Mouse (Mus musculus): ENCODE measurements around the gene Zfyve21.

Zfyve21 gene

DNA sequence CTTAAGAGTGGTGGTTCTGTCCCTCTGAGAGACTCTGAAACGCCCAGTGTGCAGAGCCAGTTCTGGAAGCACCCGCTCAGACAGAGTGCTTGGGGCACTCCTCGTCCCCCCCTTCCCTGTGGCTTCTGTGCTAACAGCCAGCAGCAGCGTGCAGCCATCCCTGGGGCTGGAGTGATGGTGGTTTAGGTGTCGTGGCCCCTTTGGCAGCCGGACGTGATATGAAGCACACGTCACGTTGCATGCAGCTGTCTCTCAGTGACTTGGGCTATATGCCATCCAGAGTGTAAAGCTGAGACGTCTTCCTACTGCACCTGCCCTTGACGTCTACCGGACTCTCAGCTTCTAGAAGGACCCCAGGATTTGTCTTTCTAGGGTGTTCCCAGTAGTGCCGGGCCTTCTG is 15.5 kb upstream of the Zfyve21 start:
- in situ Hi-C loops (cut with MboI; ENCODE audit: low sequenced_read_pairs) = no loop called here

DNA sequence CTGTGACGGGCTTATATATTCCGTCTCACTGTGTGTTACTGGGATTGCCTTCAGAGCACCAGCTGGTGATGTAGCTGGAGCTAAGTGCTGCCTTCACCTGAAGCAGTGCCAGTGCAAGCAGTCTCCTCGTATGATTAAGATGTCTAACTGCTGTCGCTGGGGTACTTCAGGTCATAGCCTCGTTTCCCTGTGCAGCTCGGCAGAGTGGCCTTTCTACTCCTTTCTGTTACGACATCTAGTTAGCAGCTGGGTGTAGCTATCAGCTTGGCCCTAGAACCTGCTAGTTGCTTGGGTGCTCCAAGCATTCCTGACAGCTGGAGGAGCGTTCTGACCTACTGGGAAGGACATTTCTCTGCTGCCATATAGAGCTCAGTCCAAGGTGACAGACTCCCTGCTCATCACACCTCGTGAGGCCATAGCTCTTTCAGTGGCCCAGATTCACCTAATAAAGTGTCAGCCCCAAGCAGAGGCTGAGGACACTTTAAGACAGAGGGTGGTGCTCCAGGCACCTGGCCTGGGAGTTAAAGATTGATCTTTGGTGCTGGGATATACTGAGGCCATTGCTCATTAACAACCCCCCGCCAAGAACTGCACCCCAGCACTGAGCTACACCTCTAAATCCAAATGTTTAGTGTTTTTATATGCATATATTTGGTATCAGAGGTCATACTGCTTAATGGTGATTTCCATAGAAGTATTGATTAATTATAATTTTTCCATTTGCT is 13.3 kb upstream of the Zfyve21 start:
- in situ Hi-C loops (cut with MboI; ENCODE audit: low sequenced_read_pairs) = no loop called here

DNA sequence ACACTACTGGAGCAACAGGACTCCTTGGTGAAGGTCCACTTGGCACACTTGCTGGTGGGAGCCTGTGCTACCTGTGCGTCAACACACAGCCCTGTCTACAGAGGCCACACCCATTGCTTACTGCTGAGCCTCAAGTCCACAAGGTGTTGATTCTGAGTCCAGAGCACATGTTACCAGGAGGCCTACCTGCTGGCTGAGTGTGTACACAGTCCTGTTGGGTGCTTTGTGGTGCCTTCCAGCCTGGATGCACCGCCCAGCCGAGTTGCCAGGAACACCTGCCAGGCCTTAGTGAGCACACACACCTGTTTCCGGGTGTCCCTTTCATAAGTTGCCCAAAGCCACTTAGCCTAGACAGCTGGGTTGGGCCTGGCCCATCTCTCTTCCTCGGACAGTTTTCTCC is 10.4 kb upstream of the Zfyve21 start:
- in situ Hi-C loops (cut with MboI; ENCODE audit: low sequenced_read_pairs) = no loop called here

DNA sequence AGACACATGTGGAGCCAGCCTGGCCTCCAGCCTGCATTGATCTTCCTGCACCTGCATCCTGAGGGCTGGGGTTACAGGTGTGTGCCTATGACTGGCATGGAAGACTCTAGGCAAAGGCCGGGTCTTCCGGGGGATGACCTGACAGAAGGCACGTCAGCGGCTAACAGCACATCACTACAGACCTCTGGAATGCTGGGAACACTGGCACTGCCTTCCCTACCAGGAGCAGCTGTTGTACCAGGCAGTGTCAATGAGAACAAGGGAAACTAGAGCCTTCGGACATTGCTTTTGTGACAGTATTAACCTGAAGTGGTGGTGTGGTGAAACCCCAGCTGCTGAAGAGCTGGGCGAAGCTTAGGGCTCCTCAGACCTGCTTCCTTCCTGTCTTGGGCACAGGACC is 5.2 kb upstream of the Zfyve21 start:
- in situ Hi-C loops (cut with MboI; ENCODE audit: low sequenced_read_pairs) = no loop called here

DNA sequence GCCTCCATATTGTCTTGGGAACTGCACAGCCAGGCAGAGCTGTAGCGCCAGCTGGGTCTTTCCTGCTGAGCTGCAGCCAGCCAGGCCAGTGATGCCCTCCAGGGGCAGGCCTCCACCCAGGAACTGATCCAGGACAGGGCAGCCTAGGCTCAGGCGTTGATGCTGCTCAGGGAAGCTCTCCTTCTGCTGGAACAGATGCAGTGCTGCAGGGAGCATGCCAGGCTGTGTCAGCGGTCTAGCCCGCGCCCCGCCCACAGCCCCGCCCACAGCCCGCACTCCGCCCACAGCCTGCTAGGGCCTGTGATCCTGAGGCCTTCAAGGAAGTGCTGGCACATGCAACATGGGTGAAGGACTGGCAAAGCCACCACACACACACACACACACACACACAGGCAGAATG is 4.2 kb upstream of the Zfyve21 start:
- in situ Hi-C loops (cut with MboI; ENCODE audit: low sequenced_read_pairs) = no loop called here

DNA sequence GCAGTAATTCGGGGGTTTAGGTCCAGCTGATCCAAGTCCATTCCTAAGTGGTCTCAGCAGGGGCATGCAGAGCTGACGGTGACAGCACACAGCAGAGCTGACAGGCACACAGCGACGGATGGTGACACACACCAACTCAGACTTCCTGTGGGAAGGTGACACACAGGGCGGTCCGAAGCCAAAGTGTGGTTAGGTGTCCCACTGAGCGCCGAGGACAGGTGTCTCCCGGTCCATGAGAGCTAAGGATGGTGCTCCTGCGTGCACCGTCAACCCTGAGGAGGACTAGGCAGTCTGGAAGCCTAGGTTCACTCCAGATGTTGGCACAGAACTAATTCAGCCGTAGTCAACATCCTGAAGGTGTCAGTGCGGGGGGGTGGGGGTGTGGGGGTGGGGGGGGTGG is 1.9 kb upstream of the Zfyve21 start:
- in situ Hi-C loops (cut with MboI; ENCODE audit: low sequenced_read_pairs) = no loop called here

DNA sequence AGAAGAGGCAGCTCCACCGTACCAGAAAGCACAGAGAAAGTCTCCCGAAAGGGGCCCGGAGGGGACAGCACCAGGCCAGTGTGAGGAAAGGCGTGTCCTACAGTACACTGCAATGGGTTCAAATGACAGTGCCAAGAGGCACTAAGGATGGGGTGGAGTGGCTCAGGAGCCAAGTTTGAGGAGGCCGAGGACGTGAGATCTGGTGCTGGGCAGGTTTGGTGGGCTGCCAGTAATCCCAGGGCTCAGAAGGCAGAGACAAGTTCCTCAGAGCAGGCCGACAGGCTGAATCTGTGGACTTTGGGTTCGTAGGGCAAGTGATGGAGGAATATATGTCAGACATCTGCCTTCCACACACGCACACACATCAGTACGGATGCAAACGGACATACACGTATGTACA is 1.4 kb upstream of the Zfyve21 start:
- in situ Hi-C loops (cut with MboI; ENCODE audit: low sequenced_read_pairs) = no loop called here

DNA sequence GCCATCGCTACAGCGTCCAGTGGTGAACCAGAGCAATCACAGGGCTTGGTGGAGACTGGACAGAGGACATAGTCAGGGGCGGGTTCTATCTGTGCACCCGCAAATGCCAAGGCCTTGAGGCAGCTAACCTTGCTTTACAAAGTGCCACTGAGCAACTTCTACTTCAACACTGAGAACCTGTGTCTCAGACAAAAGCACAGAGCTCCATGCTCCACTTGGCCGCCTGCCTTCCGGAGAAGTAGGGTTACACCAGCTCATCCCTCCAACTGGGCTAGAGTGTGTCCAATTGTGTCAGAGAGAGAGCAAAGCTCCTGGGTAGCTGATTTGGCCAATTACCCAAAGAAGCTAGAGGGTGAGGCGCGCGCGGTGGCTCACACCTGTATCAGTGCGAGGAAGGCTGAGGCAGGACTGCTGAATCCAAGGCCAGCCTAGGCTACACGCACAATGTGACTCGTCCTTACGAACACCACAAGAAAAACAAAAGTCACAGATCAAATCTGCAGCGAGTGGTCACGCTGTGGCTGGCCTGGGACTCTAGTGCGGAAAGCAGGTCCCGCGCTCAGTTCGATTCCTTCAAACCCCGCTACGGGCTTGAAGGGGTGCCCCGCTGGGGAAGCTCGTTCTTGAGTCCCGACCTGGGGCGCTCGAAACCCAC is 732 bp upstream of the Zfyve21 start:
- in situ Hi-C loops (cut with MboI; ENCODE audit: low sequenced_read_pairs) = no loop called here

DNA sequence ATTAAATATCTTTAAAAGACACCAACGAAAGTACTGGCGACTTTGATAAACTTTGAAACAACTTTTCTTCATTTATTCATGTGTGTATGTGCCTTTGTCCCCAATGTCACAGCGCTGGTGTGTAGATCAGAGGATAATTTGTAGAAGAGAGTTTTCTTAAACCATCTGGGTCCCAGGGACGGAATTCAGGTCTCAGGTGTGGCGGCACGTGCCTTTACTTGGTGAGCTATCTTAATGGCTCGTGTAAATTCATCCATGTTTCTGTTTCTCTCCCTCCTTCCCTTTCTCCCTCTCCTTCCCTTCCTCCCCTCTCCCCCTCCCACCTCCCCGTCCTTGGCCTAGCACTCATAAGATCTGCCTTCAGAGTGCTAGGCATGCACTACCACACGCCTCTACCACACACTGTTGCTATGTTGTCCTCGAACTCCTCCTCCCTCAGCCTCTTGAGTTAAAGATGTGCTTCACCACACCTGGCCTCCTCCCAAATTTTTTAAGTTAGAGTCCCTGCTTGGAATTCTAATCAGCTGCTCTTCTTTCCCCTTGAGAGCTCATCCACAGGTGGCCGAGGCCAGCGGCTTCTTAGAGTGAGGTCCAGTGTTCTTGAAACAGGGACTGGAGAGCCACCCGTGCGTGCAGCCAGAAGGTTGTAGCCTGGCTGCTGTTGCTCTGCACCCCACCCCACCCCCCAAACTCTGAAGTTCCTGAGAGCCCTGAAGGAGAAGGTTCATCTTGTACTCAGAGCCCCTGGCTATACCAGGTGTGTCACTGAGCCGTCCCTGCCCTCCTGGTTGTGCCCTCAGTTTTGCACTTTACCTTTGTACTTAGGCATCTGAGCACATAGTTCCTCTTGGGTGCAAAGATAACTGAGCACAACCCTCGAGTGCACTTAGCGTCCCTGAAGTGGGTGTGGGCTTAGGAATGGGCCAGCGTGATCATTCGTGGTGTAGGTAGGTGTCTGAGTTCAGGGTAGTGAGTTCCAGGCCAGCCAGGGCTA is 1.1 kb downstream of the Zfyve21 start:
- in situ Hi-C loops (cut with MboI; ENCODE audit: low sequenced_read_pairs) = no loop called here

DNA sequence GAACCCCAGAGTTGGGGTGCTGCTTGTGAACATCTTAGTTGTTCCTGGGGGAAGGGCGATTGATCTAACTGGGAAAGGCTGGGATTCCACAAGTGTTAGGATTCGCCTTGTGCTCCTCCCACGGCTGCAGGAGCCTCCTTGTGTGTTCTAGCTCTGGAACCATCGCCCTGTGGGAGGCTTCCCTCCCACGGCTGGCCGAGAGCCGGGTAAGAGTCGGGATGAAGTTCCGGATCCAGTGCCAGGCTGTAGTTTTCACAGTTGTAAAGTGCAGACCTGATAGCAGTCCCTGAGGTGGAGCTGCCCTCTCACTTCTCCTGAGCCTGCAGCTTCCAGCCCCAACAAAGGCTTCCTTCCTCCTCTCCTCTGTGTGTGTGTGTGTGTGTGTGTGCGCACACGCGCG is 2.6 kb downstream of the Zfyve21 start:
- in situ Hi-C loops (cut with MboI; ENCODE audit: low sequenced_read_pairs) = no loop called here

DNA sequence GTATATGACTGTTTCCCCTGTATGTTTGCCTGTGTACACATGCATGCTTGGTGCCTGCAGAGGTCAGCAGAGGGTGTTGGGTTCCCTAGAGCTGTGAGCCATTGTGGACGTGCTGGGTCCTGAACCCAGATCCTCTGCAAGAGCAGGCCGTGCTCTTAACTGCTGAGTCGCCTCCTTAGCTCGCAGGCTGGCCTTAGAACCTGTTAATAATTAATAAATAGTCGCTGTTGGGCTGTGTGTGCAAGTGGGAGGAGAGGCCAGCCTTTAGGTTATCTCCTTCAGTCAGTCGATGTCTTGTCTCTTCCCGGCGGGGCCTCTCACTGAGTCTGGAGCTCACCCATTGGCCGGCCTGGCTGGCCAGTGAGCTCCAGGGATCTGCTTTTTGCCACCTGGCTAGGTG is 3.0 kb downstream of the Zfyve21 start:
- in situ Hi-C loops (cut with MboI; ENCODE audit: low sequenced_read_pairs) = no loop called here

DNA sequence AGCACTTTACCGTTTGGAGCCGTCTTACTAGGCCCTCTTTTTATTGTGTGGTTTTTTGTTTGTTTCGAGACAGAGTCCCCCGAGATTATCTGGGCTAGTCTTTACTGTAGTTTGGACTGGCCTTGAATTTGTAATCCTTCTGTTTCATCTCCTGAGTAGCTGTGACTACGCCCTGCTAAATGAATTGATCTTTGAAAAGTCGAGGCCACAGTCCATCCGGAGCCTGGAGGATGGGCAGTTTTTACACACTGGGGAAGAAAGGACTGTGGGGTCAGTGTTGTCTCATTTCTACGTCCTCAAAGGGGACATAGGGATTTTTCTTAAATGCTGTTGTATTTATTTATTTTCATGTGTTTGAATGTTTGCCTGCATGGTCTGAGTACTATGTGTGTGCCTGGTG is 4.0 kb downstream of the Zfyve21 start:
- in situ Hi-C loops (cut with MboI; ENCODE audit: low sequenced_read_pairs) = no loop called here

DNA sequence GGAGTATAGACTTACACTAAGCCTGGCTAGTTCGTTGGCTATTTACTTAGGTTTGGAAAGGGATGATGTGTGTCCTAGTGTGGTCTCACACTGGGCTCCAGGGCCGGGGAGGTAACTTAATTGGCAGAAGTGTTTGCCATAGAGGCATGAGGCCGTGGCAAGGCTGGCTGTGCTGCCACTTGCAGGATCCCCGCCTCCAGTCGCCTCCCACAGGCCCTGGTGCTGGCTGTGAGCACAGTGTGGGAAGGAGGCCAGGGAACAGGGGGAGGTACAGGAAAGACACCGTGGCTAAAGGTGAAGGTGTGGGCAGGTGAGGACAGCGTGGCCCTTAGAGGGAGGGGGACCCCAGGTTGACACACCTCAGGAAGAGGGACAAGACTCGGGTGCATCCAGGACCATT is 6.0 kb downstream of the Zfyve21 start:
- in situ Hi-C loops (cut with MboI; ENCODE audit: low sequenced_read_pairs) = no loop called here

DNA sequence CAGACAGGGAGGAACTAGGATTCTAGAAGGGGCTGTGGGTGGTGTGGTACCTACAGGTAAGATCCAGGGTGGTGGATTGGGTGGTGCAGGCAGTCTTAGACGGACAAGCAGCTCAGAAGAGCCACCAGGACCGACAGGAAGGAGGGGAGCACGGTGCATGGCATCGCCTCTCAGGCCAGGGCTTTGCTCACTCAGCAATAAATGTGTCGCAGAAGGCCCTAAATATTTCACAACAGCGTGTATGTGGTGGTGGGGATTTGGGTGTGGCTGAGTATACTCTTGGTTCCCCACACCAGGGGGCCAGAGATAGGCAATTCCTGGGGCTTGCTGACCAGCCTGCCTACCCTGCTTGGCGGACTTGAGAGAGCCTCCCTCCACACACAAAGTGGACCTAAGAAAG is 6.7 kb downstream of the Zfyve21 start:
- in situ Hi-C loops (cut with MboI; ENCODE audit: low sequenced_read_pairs) = no loop called here

DNA sequence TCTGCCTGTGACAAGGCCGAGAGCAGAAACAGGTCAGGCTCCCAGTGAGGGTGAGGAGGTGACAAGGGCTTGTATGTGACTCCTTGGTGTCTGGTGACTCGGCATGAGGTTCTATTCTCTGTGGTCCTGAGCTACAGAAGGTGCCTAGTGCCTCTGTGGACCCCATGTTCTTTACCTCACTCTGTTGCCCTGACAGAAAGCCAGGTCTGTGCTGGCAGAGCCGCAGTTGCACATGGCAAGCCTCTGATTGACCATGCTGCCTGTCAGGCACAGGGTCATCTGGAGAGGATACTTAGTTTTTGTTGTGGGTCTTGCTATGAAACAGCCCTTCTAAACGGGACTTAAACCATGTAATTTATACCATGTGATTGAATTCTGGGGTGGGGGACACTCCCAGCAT is 8.0 kb downstream of the Zfyve21 start:
- in situ Hi-C loops (cut with MboI; ENCODE audit: low sequenced_read_pairs) = no loop called here

DNA sequence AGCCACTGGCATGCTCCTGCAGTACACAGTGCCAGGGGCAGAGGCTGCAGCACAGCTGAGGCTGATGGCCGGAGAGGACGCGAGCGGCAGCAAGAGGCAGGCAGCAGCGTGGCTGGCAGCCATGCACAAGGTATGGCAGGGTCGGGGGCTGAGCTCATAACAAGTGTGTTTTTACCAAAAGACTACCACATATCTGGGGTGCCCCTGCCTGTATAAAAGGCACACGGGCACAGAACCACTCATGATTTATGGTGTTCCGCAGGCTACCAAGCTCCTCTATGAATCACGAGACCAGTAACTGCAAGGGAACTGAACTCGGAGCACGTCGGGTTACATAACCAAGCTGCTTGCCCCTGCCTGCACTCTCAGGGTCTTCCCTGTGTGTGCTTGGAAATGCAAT is 13.6 kb downstream of the Zfyve21 start:
- in situ Hi-C loops (cut with MboI; ENCODE audit: low sequenced_read_pairs) = no loop called here

DNA sequence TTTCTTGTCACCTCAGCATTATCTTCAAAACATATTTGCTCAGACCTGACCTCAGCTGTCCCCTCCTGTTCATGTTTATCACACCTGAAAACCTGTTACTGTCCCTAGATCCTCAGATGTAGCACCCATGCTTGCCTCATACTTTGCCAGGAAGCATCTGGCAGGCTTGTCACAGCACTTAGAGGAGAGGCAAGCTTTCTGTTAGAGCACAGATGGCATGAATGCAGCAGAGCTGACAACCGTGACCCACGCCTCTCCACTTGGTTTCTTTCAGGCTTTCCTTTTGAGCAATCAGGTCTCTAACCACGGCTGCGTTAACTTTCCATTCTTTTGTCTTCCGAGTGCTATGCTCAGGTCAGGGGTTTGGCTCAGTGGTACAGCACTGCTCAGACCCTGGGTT is 15.5 kb downstream of the Zfyve21 start:
- in situ Hi-C loops (cut with MboI; ENCODE audit: low sequenced_read_pairs) = no loop called here

DNA sequence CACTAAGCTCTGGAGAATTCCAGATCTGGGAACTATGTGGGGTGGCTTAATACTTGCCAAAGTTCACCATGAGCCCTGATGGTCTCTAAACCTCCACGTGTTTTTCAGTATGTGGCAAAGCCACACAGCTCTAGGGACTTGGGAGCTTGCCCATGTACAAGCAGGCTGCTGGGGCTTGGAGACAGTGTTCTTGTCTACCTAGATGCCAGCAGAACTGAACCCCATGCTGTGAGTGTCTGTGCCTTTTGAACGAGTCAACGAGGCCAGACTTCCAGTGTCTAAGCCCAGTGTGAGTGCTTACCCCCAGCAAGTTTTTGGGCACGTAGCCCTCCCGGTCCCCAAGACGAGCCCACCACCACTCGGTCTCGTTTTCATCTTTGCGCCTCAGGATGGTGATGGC is 16.0 kb downstream of the Zfyve21 start:
- in situ Hi-C loops (cut with MboI; ENCODE audit: low sequenced_read_pairs) = no loop called here

DNA sequence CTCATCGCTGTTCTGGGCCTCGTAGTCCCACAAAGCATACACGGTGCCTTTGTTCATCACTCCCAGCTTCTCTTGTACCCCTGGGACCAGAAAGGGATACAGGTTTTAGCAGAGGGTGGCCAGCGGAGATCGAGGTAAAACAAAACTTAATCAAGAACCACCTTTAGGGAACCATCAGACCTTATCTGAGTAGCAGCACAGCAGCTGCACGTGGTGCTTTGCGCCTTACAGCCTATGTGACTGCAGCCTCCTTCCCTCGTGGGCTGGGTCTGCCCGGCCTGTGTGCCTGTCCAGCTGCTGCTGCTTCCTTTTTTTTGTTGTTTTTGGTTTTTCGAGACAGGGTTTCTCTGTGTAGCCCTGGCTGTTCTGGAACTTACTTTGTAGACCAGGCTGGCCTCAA is 16.4 kb downstream of the Zfyve21 start:
- in situ Hi-C loops (cut with MboI; ENCODE audit: low sequenced_read_pairs) = no loop called here

DNA sequence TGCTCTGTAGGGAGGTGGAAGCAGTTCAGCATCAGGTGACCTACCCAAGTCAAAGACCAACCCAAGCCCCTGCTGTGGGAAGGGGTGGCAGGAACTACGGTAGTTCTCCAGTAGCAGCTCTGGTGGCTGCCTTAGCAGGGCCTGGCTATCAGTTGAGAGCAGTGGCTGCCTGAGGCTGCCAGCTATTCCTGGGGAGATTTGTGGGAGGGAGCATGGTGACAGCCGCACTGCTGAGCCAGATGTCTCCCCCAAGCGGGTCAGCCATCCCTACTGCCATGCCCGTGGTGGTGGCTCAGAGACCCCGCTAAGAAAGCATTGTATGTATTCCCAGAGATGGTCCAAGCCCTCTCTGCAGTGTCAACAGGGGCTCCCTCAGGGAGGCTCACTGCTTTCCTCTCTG is 18.7 kb downstream of the Zfyve21 start:
- in situ Hi-C loops (cut with MboI; ENCODE audit: low sequenced_read_pairs) = no loop called here

DNA sequence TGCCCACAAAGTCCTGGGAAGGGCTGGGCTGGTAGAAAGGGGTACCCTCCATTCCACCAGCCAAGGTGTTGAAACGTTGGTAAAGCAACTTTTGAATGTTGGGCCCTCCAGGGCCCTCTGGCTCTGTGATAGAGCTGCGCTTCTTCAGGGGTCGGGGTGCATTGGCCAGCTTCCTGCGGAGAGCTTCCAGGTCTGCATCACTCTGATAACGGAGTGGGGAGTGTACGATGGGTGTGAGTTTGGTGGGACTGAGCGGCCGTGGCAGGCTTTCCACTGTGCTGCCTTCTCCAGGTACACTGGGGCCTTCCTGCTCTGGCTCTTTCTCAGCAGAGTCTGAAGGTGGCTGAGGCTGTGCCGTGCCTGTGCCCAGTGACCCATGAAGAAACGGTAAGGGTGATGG is 19.5 kb downstream of the Zfyve21 start:
- in situ Hi-C loops (cut with MboI; ENCODE audit: low sequenced_read_pairs) = no loop called here

Data from CH12F3 (cell line).